Mouse (Mus musculus) CH12.LX (cell line): ENCODE data around the gene Anks3.

Source experiments
- CHD2 ChIP-seq: IDR thresholded peaks from 2 replicates; pipeline ENCODE4 v1.6.1; 2011; ENCODE audit warnings: low read length, improper control_type of control experiment
- CTCF ChIP-seq, 2 experiments: IDR thresholded peaks in 1 of 2; conservative IDR thresholded peaks in 1 of 2; 2 replicates each; pipeline ENCODE4 v1.5.1; 2011 to 2012; ENCODE audit warnings: low read depth in 2 of 2, low read length in 2 of 2, improper control_type of control experiment in 1 of 2, inconsistent platforms in 1 of 2, mild to moderate bottlenecking in 1 of 2, moderate library complexity in 1 of 2
- POLR2A ChIP-seq: IDR thresholded peaks from 2 replicates; pipeline ENCODE4 v1.6.1; 2011; ENCODE audit warnings: low read depth, mild to moderate bottlenecking, improper control_type of control experiment, low read length
- ZKSCAN1 ChIP-seq: IDR thresholded peaks from 2 replicates; pipeline ENCODE4 v1.6.1; 2012; ENCODE audit warnings: low read depth, inconsistent platforms, low read length, improper control_type of control experiment, borderline replicate concordance
- ZNF384 ChIP-seq: IDR thresholded peaks from 2 replicates; pipeline ENCODE4 v1.6.1; 2012; ENCODE audit warnings: low read depth, low read length, improper control_type of control experiment, inconsistent platforms

- TF ChIP-seq CHD2 = no peak
- TF ChIP-seq ZNF384 = no peak
- no peak for TF ChIP-seq ZKSCAN1
- TF ChIP-seq CTCF (conservative IDR thresholded peaks at IDR 0.05 in 1 of 2, IDR thresholded peaks at IDR 0.05 in 1 of 2; ENCODE audit: low read depth in 2 of 2, low read length in 2 of 2) = no peak
- TF ChIP-seq POLR2A = no peak
Observed at GRCm38 (mm10) chr16:4946155-4946554, 17.9 kb downstream of the Anks3 start.
